Mouse (Mus musculus): ENCODE measurements around the gene Mef2b. TPM values are rescaled to one million over a fixed set of nuclear protein-coding genes. Genes with fewer than 3 reads are reported as not detected.
A peak's percentile ranks its signal among the peaks of the same experiment; 100 is the strongest.

Mef2b gene
- polyA plus RNA-seq, 1 experiment from 2014 or later, result 0.53 TPM

DNA sequence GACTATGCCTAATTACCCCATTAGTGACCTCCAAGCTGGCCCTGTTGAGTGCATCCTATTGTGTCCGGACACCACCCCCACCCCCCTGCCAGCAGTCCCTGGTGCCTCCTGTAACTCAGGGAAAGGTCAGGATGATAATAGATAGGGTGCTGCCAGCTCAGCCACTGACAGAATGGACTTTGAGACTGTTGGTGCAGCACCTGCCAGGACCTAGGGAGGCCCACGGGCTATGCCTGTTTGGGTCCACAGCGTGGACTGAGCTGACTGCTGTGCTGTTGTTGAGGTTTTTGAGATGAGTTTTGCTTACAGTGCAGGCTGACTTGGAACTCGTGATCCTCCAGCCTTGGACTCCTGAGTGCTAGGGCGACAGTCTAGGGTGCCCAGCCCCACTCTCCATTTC, 53.7 kb downstream of the Mef2b start:
- Histone ChIP-seq H3K9me3 (no peaks in the 10 kb centered on the region), H3K4me3 (no peak overlapping the region), H3K4me1 (replicated peaks) (peaks cover 9% of the 10 kb centered on the region), H3K27me3 (no peaks in the 10 kb centered on the region), H3K4me2 (no peak overlapping the region), H3K9ac (no peak overlapping the region), H3K27ac (replicated peaks) (no peak overlapping the region), H3K36me3 (peaks cover 5% of the 10 kb centered on the region; the same call in 1 of the 2 replicates)
- WGBS, result 50% methylated on average over 5 of the region's 5 CpGs
- ATAC-seq (ENCODE audit: low read depth), result no peak

DNA sequence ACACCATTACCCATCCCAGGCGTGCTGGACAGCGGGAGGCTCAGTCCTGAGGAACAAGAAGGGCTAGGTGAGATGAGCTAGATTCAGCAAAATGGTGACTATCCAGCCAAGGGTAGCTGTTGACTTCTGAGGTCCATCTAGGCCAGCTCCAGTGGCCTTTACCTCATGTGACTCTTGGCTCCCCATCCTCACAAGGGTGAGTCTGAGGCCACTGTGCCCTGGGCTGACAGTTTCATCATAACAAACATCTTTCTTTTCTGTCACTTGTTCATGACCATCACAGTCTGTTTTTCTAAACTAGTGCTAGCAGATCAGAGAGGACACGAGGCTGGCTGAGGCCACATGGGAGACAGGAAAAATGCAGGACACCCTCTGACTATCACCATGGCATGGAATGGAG, 54.7 kb downstream of the Mef2b start:
- Histone ChIP-seq H3K27me3 (no peaks in the 10 kb centered on the region), H3K9me3 (no peaks in the 10 kb centered on the region), H3K9ac (no peak overlapping the region), H3K4me2 (no peak overlapping the region), H3K27ac (replicated peaks) (no peak overlapping the region), H3K4me1 (replicated peaks) (peaks cover 9% of the 10 kb centered on the region), H3K4me3 (no peak overlapping the region), H3K36me3 (peaks cover 2% of the 10 kb centered on the region; the same call in 1 of the 2 replicates)
- no peak for ATAC-seq (ENCODE audit: low read depth)
- 76% methylated on average over 3 of the region's 3 CpGs for WGBS

GRCm38 (mm10) chr8:70195762-70196161, 56.3 kb downstream of the Mef2b start:
- Histone ChIP-seq H3K27me3 (no peaks in the 10 kb centered on the region), H3K9me3 (no peaks in the 10 kb centered on the region), H3K4me3 (no peak overlapping the region), H3K4me1 (replicated peaks) (peaks cover 12% of the 10 kb centered on the region), H3K36me3 (0 out of 2 replicates have a peak, but pooled peaks cover 2% of the 10 kb centered on the region), H3K9ac (no peak overlapping the region), H3K27ac (replicated peaks) (no peak overlapping the region), H3K4me2 (no peak overlapping the region)
- WGBS, result 86% methylated on average over 2 of the region's 2 CpGs
- ATAC-seq (ENCODE audit: low read depth), result no peak

DNA sequence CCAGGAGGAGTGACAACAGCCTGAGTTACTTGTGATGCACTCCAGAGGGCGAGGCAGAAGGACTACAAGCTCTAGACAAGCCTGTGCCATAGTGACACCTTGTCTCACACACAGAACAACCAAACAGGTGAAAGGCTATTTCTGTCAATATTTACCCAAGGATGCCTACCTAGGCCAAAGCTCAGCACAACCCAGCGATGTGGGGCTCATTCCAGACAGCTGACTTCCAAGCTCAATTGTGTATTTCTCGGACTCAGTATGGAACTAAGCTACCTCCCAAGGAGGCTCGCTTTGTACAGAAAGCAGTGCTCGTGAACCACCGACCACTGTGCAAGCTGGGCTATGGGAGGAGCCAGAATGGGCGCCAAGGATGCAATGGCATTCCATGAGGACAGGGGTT, 58.1 kb downstream of the Mef2b start:
- WGBS, result 54% methylated on average over 7 of the region's 7 CpGs
- peak overlapping the region; percentile 32; the same call in 1 of the 2 replicates for H3K9ac ChIP-seq
- no peak for ATAC-seq (ENCODE audit: low read depth)
- no peaks in the 10 kb centered on the region for H3K9me3 ChIP-seq
- 0 out of 2 replicates have a peak, but pooled peaks cover 2% of the 10 kb centered on the region for H3K36me3 ChIP-seq
- H3K4me3 ChIP-seq, result no peak overlapping the region
- H3K27ac ChIP-seq (replicated peaks), result no peak overlapping the region
- peaks cover 7% of the 10 kb centered on the region; the same call in 1 of the 2 replicates for H3K4me1 ChIP-seq (replicated peaks)
- H3K27me3 ChIP-seq, result no peaks in the 10 kb centered on the region
- no peak overlapping the region for H3K4me2 ChIP-seq

- Histone ChIP-seq H3K27me3 (no peaks in the 10 kb centered on the region), H3K9me3 (no peaks in the 10 kb centered on the region), H3K4me1 (replicated peaks) (peaks cover 7% of the 10 kb centered on the region; the same call in 1 of the 2 replicates), H3K4me2 (no peak overlapping the region), H3K27ac (replicated peaks) (no peak overlapping the region), H3K4me3 (no peak overlapping the region), H3K36me3 (no peaks in the 10 kb centered on the region), H3K9ac (no peak overlapping the region)
- ATAC-seq (ENCODE audit: low read depth), result no peak
- WGBS, result 77% methylated on average over 5 of the region's 5 CpGs
Observed at GRCm38 (mm10) chr8:70200098-70200681, 60.7 kb downstream of the Mef2b start.

DNA sequence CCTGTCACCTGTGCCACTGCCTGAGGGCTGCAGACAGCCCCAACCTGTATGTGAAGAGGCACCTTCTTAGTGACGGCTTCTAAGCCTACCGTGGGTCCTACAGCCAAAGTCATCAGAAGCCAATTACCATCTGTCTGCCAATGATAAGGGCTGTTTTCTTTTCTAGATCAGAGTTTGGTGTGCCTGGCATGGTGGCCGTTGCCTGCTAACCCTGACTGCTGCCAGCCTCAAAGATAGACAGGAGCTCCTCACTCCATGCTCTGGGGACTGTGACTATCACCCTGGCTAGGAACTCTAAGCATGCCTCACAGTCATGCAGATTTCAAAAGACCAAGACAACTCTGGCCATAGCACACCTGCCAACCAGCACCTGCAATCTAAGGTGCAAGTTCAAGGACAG, 61.9 kb downstream of the Mef2b start:
- no peak for ATAC-seq (ENCODE audit: low read depth)
- no peak overlapping the region for H3K4me3 ChIP-seq
- 89% methylated on average over 3 of the region's 3 CpGs for WGBS
- H3K9ac ChIP-seq, result no peak overlapping the region
- H3K9me3 ChIP-seq, result no peaks in the 10 kb centered on the region
- H3K27ac ChIP-seq (replicated peaks), result no peak overlapping the region
- no peak overlapping the region for H3K4me2 ChIP-seq
- H3K36me3 ChIP-seq, result no peaks in the 10 kb centered on the region
- H3K4me1 ChIP-seq (replicated peaks), result peaks cover 7% of the 10 kb centered on the region; the same call in 1 of the 2 replicates
- H3K27me3 ChIP-seq, result no peaks in the 10 kb centered on the region

DNA sequence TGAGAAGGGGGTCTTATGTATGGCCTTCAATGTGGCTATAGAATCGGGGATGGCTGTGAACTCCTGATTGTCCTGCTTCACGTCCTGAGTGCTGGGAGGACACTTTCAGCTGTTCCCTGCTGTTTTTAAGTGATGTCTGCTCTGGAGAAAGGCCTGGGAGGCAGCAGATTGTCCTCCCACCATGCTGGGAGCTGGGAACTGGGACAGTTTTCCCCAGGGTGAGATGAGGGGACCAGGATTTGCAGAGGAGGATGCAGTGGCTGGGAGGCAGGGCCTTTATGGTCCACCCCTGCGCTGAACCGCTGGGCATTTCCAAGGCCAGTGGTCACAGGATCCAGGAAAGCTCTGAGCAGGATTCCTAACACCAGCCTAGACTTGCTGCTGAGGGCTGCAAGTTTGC, 63.6 kb downstream of the Mef2b start:
- Histone ChIP-seq H3K9ac (no peak overlapping the region), H3K4me1 (replicated peaks) (peaks cover 7% of the 10 kb centered on the region; the same call in 1 of the 2 replicates), H3K27me3 (no peaks in the 10 kb centered on the region), H3K4me2 (no peak overlapping the region), H3K27ac (replicated peaks) (no peak overlapping the region), H3K36me3 (no peaks in the 10 kb centered on the region), H3K9me3 (no peaks in the 10 kb centered on the region), H3K4me3 (no peak overlapping the region)
- WGBS, result 67% methylated on average over 4 of the region's 4 CpGs
- no peak for ATAC-seq (ENCODE audit: low read depth)

DNA sequence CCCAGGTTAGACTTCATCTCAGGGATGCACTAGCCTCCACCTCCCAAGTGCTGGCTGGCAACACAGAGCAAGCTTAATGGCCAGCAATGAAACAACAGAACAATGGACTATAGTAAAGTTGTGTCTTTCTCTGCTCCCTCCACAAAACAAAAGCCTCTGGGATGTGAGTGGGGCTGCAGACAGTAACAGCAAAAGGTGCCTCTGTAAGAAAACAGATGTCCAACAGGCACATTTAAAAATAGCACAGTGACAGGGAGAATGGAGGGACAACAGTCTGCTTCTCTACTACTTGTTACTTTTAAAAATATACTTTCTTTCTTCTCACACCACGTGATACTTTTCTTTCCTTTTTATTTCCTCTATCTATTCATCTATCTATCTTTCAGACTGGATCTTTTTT, 65.2 kb downstream of the Mef2b start:
- Histone ChIP-seq H3K36me3 (no peaks in the 10 kb centered on the region), H3K4me2 (no peak overlapping the region), H3K9ac (no peak overlapping the region), H3K4me1 (replicated peaks) (0 out of 2 replicates have a peak, but pooled peaks cover 7% of the 10 kb centered on the region), H3K4me3 (no peak overlapping the region), H3K27me3 (peaks cover 1% of the 10 kb centered on the region), H3K27ac (replicated peaks) (no peak overlapping the region), H3K9me3 (no peaks in the 10 kb centered on the region)
- no peak for ATAC-seq (ENCODE audit: low read depth)
- whole genome bisulfite sequencing, result 74% methylated on average over 1 of the region's 1 CpGs

- H3K27ac ChIP-seq (replicated peaks), result no peak overlapping the region
- H3K27me3 ChIP-seq, result peaks cover 17% of the 10 kb centered on the region
- H3K9ac ChIP-seq, result peak overlapping the region; percentile 6; the same call in 1 of the 2 replicates
- no peak overlapping the region for H3K4me3 ChIP-seq
- 71% methylated on average over 1 of the region's 1 CpGs for WGBS
- H3K36me3 ChIP-seq, result no peaks in the 10 kb centered on the region
- no peak overlapping the region for H3K4me2 ChIP-seq
- ATAC-seq (ENCODE audit: low read depth), result no peak
- peaks cover 17% of the 10 kb centered on the region for H3K4me1 ChIP-seq (replicated peaks)
- H3K9me3 ChIP-seq, result no peaks in the 10 kb centered on the region
Observed at GRCm38 (mm10) chr8:70208130-70208529, 68.6 kb downstream of the Mef2b start.

DNA sequence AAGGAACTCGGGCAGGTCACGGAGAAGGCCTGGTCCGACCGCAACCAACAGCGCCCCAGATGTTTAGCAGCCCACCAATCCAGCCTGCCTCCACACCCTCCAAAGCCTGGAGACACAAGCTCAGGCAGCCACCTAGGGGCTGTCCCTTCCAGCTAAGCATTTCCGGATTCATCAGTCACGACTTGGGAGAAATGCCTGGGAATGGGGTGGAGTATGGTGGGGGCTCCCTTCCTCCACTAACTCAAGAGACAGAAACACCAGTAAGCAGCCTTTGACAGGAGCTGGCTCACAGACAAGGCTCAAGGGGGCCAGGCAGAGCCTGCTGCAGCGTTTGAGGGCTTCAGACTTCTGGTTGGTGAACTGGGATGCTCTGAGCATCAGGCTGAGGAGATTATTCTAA, 71.0 kb downstream of the Mef2b start:
- Histone ChIP-seq H3K4me1 (replicated peaks) (peaks cover 19% of the 10 kb centered on the region), H3K9me3 (no peaks in the 10 kb centered on the region), H3K4me2 (peak overlapping the region; percentile 96; the same call in 1 of the 2 replicates), H3K9ac (peak overlapping the region; percentile 42; the same call in 1 of the 2 replicates), H3K27me3 (peaks cover 17% of the 10 kb centered on the region), H3K4me3 (no peak overlapping the region), H3K27ac (replicated peaks) (no peak overlapping the region), H3K36me3 (no peaks in the 10 kb centered on the region)
- no peak for ATAC-seq (ENCODE audit: low read depth)
- WGBS, result 23% methylated on average over 8 of the region's 8 CpGs

DNA sequence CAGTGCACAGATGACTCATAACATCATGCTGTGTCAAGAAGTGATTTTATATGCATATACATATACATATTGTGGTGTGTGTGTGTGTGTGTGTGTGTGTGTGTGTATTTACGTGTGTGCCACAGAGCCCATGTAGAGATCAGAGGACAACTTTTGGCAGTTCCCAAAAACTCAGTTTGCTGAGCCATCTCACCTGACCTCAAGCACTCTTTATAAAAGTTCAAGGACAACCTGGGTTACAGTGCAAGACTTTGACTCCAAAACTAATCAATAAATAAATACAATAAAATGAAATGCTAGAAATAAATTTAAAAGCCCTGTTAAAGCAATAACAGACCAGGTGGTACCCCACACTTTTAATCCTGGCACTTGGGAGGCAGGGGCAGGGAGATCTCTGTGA, 71.8 kb downstream of the Mef2b start:
- Histone ChIP-seq H3K27me3 (peaks cover 17% of the 10 kb centered on the region), H3K4me1 (replicated peaks) (peaks cover 19% of the 10 kb centered on the region), H3K4me3 (peak overlapping the region; percentile 74), H3K9me3 (no peaks in the 10 kb centered on the region), H3K36me3 (no peaks in the 10 kb centered on the region), H3K4me2 (peak overlapping the region; percentile 96), H3K9ac (peak overlapping the region; percentile 81), H3K27ac (replicated peaks) (no peak overlapping the region)
- 67% methylated on average over 1 of the region's 1 CpGs for WGBS
- no peak for ATAC-seq (ENCODE audit: low read depth)

- H3K4me2 ChIP-seq, result peak overlapping the region; percentile 96
- H3K4me3 ChIP-seq, result peak overlapping the region; percentile 74
- no peak for ATAC-seq (ENCODE audit: low read depth)
- WGBS, result 2% methylated on average over 31 of the region's 31 CpGs
- peaks cover 19% of the 10 kb centered on the region for H3K4me1 ChIP-seq (replicated peaks)
- H3K27ac ChIP-seq (replicated peaks), result peak overlapping the region; percentile 76
- peak overlapping the region; percentile 81 for H3K9ac ChIP-seq
- H3K36me3 ChIP-seq, result no peaks in the 10 kb centered on the region
- H3K9me3 ChIP-seq, result no peaks in the 10 kb centered on the region
- H3K27me3 ChIP-seq, result peaks cover 17% of the 10 kb centered on the region
Observed at GRCm38 (mm10) chr8:70211726-70212111, 72.2 kb downstream of the Mef2b start.
